Mouse (Mus musculus): ENCODE data around the gene Ppfia3. TPM values are rescaled to one million over a fixed set of nuclear protein-coding genes. Genes with fewer than 3 reads are reported as not detected.
"Not testable (repeated sequence)": the region's sequence is repeated elsewhere in the genome, so short reads cannot be mapped to it uniquely, and the experiment has no call there.

Ppfia3 gene
- total RNA-seq (2014; fragmentation: Nextera tagmentation), result 1.2 TPM in 1 of 2 replicates, not detected in the other
- total RNA-seq (2017), result not detected in 2 replicates

GRCm38 (mm10) chr7:45366652-45367019, at the start of gene Ppfia3:
TSS of gene Ppfia3 (minus strand) at chr7:45367019.
- no peak for ATAC-seq (replicated peaks; ENCODE audit: poor library complexity, severe bottlenecking)

GRCm38 (mm10) chr7:45415636-45416035, 48.8 kb upstream of the Ppfia3 start:
- peak; percentile 59 for ATAC-seq (replicated peaks; ENCODE audit: poor library complexity, severe bottlenecking)

- ATAC-seq (replicated peaks; ENCODE audit: poor library complexity, severe bottlenecking), result no peak
Observed at GRCm38 (mm10) chr7:45414740-45415224, 48.0 kb upstream of the Ppfia3 start.

- 0 out of 2 replicates have a peak, but pooled peaks have one; percentile 15 for ATAC-seq (replicated peaks; ENCODE audit: poor library complexity, severe bottlenecking)
Observed at GRCm38 (mm10) chr7:45413864-45414739, 47.3 kb upstream of the Ppfia3 start.

- ATAC-seq (replicated peaks; ENCODE audit: poor library complexity, severe bottlenecking), result no peak
Observed at GRCm38 (mm10) chr7:45413113-45413863, 46.5 kb upstream of the Ppfia3 start, which contains the start of gene Ntf5. TSS of gene Ntf5 (plus strand) at chr7:45413695.

- no peak for ATAC-seq (replicated peaks; ENCODE audit: poor library complexity, severe bottlenecking)
Observed at GRCm38 (mm10) chr7:45412421-45412820, 45.6 kb upstream of the Ppfia3 start.

- no peak for ATAC-seq (replicated peaks; ENCODE audit: poor library complexity, severe bottlenecking)
Observed at GRCm38 (mm10) chr7:45409497-45410163, 42.8 kb upstream of the Ppfia3 start.

- no peak for ATAC-seq (replicated peaks; ENCODE audit: poor library complexity, severe bottlenecking)
Observed at GRCm38 (mm10) chr7:45408949-45409348, 42.1 kb upstream of the Ppfia3 start.

- no peak for ATAC-seq (replicated peaks; ENCODE audit: poor library complexity, severe bottlenecking)
Observed at GRCm38 (mm10) chr7:45408351-45408750, 41.5 kb upstream of the Ppfia3 start.

GRCm38 (mm10) chr7:45407836-45408235, 41.0 kb upstream of the Ppfia3 start:
- no peak for ATAC-seq (replicated peaks; ENCODE audit: poor library complexity, severe bottlenecking)

- ATAC-seq (replicated peaks; ENCODE audit: poor library complexity, severe bottlenecking), result peak; percentile 8
Observed at GRCm38 (mm10) chr7:45406157-45407156, 39.6 kb upstream of the Ppfia3 start.

GRCm38 (mm10) chr7:45405091-45406075, 38.6 kb upstream of the Ppfia3 start, which contains the start of gene Kcna7:
TSS of gene Kcna7 (plus strand) at chr7:45405653.
- ATAC-seq (replicated peaks; ENCODE audit: poor library complexity, severe bottlenecking), result peak; percentile 63

GRCm38 (mm10) chr7:45403532-45404261, 36.9 kb upstream of the Ppfia3 start:
- ATAC-seq (replicated peaks; ENCODE audit: poor library complexity, severe bottlenecking), result peak; percentile 63

- no peak for ATAC-seq (replicated peaks; ENCODE audit: poor library complexity, severe bottlenecking)
Observed at GRCm38 (mm10) chr7:45401521-45402085, 34.8 kb upstream of the Ppfia3 start.

- ATAC-seq (replicated peaks; ENCODE audit: poor library complexity, severe bottlenecking), result no peak
Observed at GRCm38 (mm10) chr7:45396787-45397186, 30.0 kb upstream of the Ppfia3 start.

- not testable (repeated sequence) for ATAC-seq (replicated peaks; ENCODE audit: poor library complexity, severe bottlenecking)
Observed at GRCm38 (mm10) chr7:45396337-45396775, 29.5 kb upstream of the Ppfia3 start.

All from granulocyte monocyte progenitor cell, adult 5-6 weeks (primary cell).